Mouse (Mus musculus): ENCODE data around the gene Vsig4.
"Not testable (repeated sequence)": the region's sequence is repeated elsewhere in the genome, so short reads cannot be mapped to it uniquely, and the experiment has no call there.

Gene Vsig4

GRCm38 (mm10) chrX:96293338-96293737 is at the start of gene Vsig4:
Vsig4 (minus strand) TSS chrX:96293438.
- DNase-seq: no peak

DNA sequence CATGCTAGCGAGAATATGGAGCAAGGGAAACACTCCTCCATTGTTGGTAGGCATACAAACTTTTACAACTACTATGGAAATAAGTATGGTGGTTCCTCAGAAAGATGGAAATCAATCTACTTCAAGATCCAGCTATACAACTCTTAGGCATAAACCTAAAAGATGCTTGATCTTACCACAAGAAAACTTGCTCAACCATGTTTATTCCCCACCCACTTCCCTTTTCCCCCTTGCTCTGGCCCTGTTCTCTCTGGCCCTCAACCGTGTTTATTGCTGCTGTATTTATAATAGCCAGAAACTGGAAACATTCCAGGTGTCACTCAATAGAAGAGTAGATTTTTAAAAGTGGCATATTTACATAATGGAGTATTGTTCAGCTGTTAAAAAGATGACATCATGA is 45.9 kb upstream of the Vsig4 start:
- no peak for DNase-seq

GRCm38 (mm10) chrX:96329764-96330163 is 36.5 kb upstream of the Vsig4 start:
- peak; percentile 22 to 28 for DNase-seq

DNA sequence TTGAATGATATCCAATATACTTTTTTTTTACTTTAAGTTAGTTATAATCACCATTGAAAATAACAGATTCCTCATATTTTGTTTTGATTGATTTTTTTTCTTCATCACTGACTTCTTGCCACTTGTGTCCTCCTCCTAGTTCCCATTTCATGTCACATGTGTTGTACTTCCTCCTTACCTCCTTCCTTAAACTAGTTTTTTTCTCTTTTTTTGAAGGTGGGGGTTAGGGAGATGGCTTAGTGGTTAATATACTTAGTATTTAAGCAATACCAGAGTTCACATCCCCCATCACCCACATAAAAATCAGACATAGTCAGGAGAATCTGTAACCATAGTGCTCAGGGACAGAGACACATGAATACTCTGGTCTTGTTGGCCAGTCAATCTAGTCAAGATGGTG is 36.7 kb downstream of the Vsig4 start:
- DNase-seq: no peak

- DNase-seq: no peak
These were observed 53.6 kb downstream of the Vsig4 start for GRCm38 (mm10) chrX:96239644-96240043.

DNA sequence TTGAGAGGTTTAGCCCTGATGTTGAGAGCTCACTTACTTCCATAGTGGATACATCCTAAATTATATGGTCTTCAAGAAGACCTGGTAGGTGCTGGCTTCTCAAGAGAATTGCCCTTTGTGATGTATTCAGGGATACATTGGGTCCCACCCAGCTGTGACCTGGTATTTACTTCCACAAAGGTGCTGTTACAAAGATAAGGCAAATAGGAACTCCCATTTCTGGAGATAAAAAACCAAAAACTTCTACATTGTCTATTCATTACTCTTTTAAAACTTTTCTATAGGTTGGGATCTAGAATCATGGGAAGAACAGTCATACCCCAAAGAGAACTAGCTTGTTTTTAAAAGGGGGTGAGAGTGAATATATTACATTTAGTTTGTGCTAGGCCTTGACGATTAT is 54.2 kb downstream of the Vsig4 start:
- no peak for DNase-seq

- no peak for DNase-seq
These were observed 57.5 kb downstream of the Vsig4 start for GRCm38 (mm10) chrX:96235775-96236174.

DNA sequence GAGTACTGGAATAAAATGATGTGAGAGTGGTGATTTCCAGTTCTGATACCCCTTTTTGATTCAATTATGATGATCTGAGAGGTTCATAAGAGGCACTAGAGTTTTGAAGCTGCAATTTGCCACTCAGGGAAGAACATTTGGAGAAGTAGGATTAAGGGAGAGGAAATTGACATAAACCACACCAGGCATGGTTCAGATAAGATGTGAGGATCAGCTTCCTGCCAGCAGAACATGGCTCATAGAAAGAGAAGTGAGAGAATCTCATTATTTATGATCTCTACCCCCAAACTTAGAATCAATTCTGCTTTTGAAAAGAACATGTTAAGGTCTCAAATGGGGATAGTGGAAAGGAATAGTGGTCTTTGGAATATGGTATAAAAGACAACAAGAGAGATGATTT is 66.2 kb downstream of the Vsig4 start:
- no peak for DNase-seq

GRCm38 (mm10) chrX:96225474-96225873 is 67.8 kb downstream of the Vsig4 start:
- no peak for DNase-seq

DNA sequence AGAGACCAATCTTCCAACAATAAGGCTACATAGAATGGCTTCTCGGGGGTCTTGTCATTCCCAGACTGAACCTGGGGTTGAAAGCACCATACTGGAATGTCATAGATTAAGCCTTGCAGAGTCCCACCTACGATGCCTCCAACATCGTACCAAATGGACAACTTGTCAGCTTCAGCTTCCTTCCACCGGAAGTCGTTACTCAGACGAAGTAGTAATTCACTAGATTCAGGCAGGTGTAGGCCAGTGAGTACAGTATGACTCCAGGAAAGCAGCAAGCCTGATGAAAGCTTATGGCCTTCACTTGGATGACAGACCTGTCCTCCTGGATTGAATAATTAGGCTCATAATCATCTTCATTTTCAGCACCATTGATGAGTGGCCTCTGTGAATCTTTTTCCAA is 69.0 kb downstream of the Vsig4 start:
- no peak for DNase-seq

DNA sequence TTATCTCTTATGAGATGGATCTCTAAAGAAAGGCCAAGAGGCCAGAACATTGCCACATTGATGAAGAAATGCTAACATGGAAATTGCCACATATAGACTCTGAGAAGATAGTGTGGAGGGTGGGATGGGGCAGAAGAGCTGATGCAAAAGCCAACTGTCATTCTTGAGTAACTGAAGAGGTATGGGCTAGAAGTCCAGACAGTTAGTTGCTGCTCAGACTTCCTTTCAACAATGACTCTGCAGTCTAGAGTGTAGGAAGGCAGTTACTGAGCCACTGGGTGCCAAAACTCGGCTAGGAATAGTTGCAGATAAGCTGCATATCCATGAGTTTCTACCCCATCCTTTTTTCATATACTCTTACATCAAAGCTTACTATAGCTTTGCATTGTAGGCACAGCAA is 75.2 kb downstream of the Vsig4 start:
- DNase-seq: no peak

DNA sequence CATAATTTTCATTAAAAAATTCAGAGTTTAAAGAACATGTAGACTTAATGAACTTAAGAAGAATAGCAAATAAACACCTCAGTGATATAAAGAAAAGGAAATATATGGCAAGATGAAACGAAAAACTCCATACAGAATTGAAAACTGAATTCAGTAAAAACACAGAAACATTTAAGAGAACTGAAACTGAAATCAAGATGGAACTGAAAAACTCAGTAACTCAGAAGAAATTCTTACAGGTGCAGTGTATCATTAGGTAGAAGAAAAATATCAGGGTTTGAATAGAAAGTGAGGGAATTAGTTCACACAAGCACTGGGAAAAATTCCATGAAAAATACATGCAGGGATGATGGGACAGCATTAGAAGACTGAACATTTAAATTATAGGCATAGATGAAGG is 86.4 kb downstream of the Vsig4 start:
- no peak for DNase-seq

GRCm38 (mm10) chrX:96205143-96205542 is 88.1 kb downstream of the Vsig4 start:
- not testable (repeated sequence) for DNase-seq
